Mouse (Mus musculus) G1E (cell line): Measurements from ENCODE around the gene Retreg2.

Experiments used
- CTCF ChIP-seq: IDR thresholded peaks from 2 replicates; pipeline ENCODE4 v1.5.1; 2012; ENCODE audit warnings: low read depth, low read length, inconsistent platforms, mixed read lengths
- POLR2AphosphoS5 ChIP-seq: IDR thresholded peaks from 2 replicates; pipeline ENCODE4 v1.6.1; 2012; ENCODE audit warnings: low read depth, low read length, inconsistent platforms; ENCODE audit not compliant: insufficient replicate concordance

GRCm38 (mm10) chr1:75158990-75159389, 16.4 kb downstream of the Retreg2 start:
- TF ChIP-seq CTCF, result no peak
- no peak for TF ChIP-seq POLR2AphosphoS5
